Mouse (Mus musculus): ENCODE data around the gene Atp7b.

Gene Atp7b

GRCm38 (mm10) chr8:22059821-22060445, at the start of gene Atp7b:
TSS of gene Atp7b (minus strand) at chr8:22060305.
- DNase-seq (ENCODE audit: low spot score): no peak

GRCm38 (mm10) chr8:22107020-22107419, 46.9 kb upstream of the Atp7b start:
- no peak for DNase-seq (ENCODE audit: low spot score)

GRCm38 (mm10) chr8:22091568-22091967, 31.5 kb upstream of the Atp7b start:
- no peak for DNase-seq (ENCODE audit: low spot score)

GRCm38 (mm10) chr8:22089226-22089625, 29.1 kb upstream of the Atp7b start:
- no peak for DNase-seq (ENCODE audit: low spot score)

GRCm38 (mm10) chr8:22079313-22080007, 19.4 kb upstream of the Atp7b start:
- no peak for DNase-seq (ENCODE audit: low spot score)

GRCm38 (mm10) chr8:22061126-22061525, 1.0 kb upstream of the Atp7b start:
- DNase-seq (ENCODE audit: low spot score): no peak

GRCm38 (mm10) chr8:22060446-22060889, 363 bp upstream of the Atp7b start, which contains the start of gene Alg11:
TSS of gene Alg11 (plus strand) at chr8:22060721.
- peak; percentile 77 for DNase-seq (ENCODE audit: low spot score)

- DNase-seq (ENCODE audit: low spot score): no peak
Measured at GRCm38 (mm10) chr8:22059153-22059738, 859 bp downstream of the Atp7b start.

GRCm38 (mm10) chr8:22058368-22058767, 1.7 kb downstream of the Atp7b start:
- no peak for DNase-seq (ENCODE audit: low spot score)

GRCm38 (mm10) chr8:22056850-22057249, 3.3 kb downstream of the Atp7b start:
- DNase-seq (ENCODE audit: low spot score): no peak

GRCm38 (mm10) chr8:22055492-22055877, 4.6 kb downstream of the Atp7b start:
- DNase-seq (ENCODE audit: low spot score): no peak

GRCm38 (mm10) chr8:22054674-22055491, 5.2 kb downstream of the Atp7b start:
- no peak for DNase-seq (ENCODE audit: low spot score)

GRCm38 (mm10) chr8:22047699-22048464, 12.2 kb downstream of the Atp7b start:
- DNase-seq (ENCODE audit: low spot score): no peak

- no peak for DNase-seq (ENCODE audit: low spot score)
Measured at GRCm38 (mm10) chr8:22043706-22044105, 16.4 kb downstream of the Atp7b start.

- no peak for DNase-seq (ENCODE audit: low spot score)
Measured at GRCm38 (mm10) chr8:22042515-22042914, 17.6 kb downstream of the Atp7b start.

- no peak for DNase-seq (ENCODE audit: low spot score)
Measured at GRCm38 (mm10) chr8:22040153-22040509, 20.0 kb downstream of the Atp7b start.

- no peak for DNase-seq (ENCODE audit: low spot score)
Measured at GRCm38 (mm10) chr8:22039468-22040152, 20.5 kb downstream of the Atp7b start.

- no peak for DNase-seq (ENCODE audit: low spot score)
Measured at GRCm38 (mm10) chr8:22037022-22037421, 23.1 kb downstream of the Atp7b start.

GRCm38 (mm10) chr8:22036137-22036536, 24.0 kb downstream of the Atp7b start:
- no peak for DNase-seq (ENCODE audit: low spot score)

- DNase-seq (ENCODE audit: low spot score): no peak
Measured at GRCm38 (mm10) chr8:22030990-22031389, 29.1 kb downstream of the Atp7b start.

- DNase-seq (ENCODE audit: low spot score): no peak
Measured at GRCm38 (mm10) chr8:22028973-22029372, 31.1 kb downstream of the Atp7b start.
